Mouse (Mus musculus): ENCODE measurements around the gene Tdrd1.

Tdrd1 gene

DNA sequence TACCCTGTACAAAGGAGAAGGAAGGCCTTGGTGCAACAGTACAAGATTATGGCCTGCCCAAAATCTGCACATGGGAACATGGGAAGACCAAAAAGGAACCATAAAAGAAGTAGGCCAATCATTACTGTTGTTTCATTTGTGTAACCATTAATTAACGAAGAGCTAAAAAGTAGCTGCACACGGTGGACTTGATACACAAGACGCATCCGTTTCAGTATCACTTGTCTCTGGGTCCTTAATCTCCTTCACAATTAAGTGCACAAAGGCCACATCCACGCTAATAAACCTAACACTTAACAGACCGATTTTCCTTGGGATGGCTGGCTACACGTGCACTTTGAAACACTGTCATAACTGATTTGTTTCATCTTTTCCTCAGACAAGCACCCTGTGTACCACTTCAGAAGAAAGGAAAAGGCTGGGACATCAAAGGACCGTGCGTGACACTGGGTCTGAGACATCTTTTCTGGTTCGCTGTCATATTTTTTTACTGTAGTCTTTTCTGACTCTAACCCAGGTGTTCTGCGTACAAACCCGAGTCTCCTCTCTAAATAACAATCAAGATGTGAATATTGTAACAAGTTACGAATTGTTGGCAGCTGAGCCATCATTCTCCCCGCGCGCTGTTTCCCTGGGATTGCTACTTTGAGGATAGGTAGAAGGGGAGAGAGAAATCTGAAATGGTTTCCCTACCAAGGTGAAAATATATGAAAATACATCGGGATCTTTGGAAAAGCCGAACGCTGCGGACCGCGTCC is 4.8 kb upstream of the Tdrd1 start:
- POLR2A ChIA-PET: interaction anchor here in 3 of 4 experiments (0.6 to 2.3 kb wide), 14 partner anchors 8 to 421 kb away, joined by 3 to 5 read pairs (median 4); no protein-coding TSS in a partner anchor
- CTCF ChIA-PET: interaction anchor here in 2 of 4 experiments (0.5 to 1.0 kb wide), 2 partner anchors 11 to 203 kb away, joined by 3 to 7 read pairs; no protein-coding TSS in a partner anchor

DNA sequence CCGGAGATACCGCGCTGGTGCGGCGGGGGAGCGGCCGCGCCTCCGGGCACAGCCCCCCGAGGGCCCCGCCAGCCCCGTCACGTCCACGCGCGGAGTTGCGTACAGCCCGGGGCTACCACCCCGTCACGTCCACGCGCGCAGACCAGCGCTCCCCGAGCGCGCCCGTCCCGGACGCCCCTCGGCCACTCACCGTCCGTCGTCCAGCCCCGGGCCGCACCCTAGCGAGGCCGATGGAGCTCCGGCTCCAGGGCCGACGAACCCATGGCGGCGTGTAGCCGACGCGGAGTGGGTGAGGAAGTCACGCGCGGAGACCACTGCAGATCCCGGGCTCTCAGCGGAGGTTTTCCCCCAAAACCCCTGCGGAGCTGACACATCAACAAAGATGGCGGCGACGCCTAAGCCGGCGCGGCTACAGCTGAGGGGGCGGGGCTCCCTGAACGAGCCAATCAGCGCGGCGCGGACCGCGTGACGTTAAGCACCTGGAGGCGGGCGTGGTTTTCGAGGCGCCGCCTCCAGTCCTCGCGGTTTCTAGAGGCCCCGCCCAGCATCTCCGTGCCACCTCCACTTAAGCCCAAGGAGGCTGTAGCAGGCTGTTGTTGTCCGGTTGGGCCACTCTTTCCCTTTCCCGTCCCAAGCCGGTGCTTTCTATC is 4.1 kb upstream of the Tdrd1 start, which contains the start of gene Ccdc186:
Gene Ccdc186, minus strand, starts transcription at position 393 of the 650 bp plus-strand sequence.
- ChIA-PET POLR2A (interaction anchor here (0.6 to 2.3 kb wide), 19 partner anchors 9 to 1807 kb away, joined by 3 to 5 read pairs (median 3); no protein-coding TSS in a partner anchor), CTCF (interaction anchor here in 2 of 4 experiments (0.5 to 1.0 kb wide), 2 partner anchors 10 to 202 kb away, joined by 3 to 7 read pairs; no protein-coding TSS in a partner anchor)

DNA sequence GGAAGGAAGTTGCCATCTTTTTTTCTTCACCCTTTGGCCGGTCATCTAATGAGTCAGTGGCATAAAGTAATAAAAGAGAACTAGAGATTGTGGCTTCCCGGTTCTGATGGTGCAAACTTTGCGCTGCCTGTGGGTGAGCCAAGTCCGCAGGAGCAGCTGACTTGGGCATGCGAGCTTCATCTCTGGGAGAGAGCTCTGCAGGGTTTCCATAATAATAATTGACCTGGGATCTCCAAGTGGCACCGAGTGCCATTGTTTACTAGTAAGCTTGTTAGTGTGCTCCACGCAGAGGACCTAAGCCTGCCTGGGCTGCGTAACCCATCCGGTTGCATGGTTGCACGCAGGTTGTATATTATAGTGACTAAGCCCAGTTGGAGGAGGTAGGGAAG is 3.6 kb upstream of the Tdrd1 start:
- CTCF ChIA-PET: interaction anchor here in 1 of 4 experiments (1.0 kb wide), 1 partner anchor 10 kb away, joined by 3 read pairs; no protein-coding TSS in a partner anchor
- POLR2A ChIA-PET: interaction anchor here (0.6 to 2.3 kb wide), 19 partner anchors 9 to 1806 kb away, joined by 3 to 5 read pairs (median 3); no protein-coding TSS in a partner anchor

DNA sequence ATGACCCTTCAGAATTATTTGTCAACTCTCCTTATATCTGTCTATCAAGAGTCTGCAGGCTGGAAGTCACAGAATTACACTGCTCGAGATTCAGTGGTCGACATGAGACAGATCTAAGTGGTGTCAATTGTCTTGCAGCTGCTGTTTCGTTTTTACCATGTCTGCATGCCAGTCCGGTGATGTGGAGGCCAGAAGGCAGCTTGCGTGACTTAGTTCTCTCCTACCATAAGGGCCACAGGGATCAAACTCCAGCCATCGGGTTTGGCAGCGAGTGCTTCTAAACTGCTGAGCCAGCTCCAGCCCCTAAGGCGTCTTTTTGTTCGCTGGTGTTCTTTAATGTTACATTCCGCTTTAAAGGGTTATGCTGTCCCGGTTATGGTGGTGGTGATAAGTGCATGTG is 2.3 kb downstream of the Tdrd1 start:
- POLR2A ChIA-PET: no interaction called here
- CTCF ChIA-PET: no interaction called here

DNA sequence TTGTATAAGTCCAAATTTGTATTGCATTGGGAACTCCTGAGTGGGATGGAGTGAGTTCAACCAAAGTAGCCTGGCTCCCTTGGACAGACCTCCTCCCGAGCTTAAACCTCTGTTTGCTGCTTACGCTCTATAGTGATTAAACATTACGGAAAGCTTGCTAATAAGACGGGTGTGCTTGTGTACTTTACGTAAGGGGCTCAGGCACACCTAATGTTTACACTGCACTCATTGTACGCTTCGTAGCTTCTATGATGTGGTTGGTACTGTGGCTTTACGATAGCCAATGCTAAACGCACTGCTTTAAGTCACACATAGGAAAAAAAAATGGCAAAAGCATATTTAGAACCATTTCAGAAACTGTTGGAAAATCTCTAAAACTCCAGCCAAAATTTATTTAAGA is 3.3 kb downstream of the Tdrd1 start:
- POLR2A ChIA-PET: interaction anchor here in 1 of 4 experiments (0.6 to 1.2 kb wide), 2 partner anchors 41 to 450 kb away, joined by 3 to 4 read pairs; no protein-coding TSS in a partner anchor
- CTCF ChIA-PET: interaction anchor here in 1 of 4 experiments (0.6 kb wide), 1 partner anchor 91 kb away, joined by 4 read pairs; no protein-coding TSS in a partner anchor

DNA sequence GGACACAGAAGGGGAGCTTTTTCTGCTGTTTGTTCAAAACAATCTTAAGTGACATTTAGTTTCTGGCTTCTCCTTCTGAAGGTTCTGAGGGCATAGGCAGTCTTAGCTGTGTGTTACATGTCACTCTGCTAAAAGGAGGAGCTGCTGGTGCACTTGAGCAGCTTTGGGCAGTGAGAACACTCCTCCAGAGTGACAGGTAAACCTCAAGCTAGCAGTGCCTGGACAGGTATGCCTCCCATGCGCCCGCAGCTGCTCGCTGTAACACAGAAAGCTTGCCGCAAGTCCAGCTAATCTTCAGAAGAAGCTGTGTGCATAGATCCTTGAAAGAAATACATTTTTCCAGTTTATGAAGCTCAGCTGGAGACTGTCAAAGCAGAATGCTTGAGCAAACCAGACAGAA is 4.2 kb downstream of the Tdrd1 start:
- POLR2A ChIA-PET: interaction anchor here in 1 of 4 experiments (0.6 to 1.2 kb wide), 3 partner anchors 40 to 449 kb away, joined by 3 to 6 read pairs (median 4); no protein-coding TSS in a partner anchor
- CTCF ChIA-PET: no interaction called here

DNA sequence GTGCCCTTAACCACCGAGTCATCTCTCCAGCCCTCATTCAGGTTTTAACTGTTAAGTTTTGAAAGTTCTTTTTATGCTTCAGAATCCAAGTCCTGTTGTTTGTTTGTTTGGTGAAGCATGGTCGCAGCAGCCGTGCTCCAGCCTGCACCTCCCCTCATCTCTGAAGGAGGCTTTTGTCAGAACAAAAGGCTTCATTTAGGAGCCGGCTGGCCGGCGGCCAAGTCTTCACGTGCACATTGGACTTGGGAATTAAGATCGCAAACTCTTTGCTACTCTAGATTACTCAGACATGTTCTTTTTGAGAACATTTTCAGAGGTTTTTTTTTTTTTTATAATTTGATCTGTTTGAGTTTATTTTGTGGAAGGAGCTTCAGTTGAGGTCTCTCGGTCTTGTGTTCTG is 9.3 kb downstream of the Tdrd1 start:
- POLR2A ChIA-PET: interaction anchor here in 2 of 4 experiments (0.8 to 1.0 kb wide), 2 partner anchors 9 to 16 kb away, joined by 3 read pairs; partner anchors contain the start of gene Tdrd1 (in 1 of the 2)
- CTCF ChIA-PET: interaction anchor here in 1 of 4 experiments (0.6 kb wide), 1 partner anchor 300 kb away, joined by 8 read pairs; no protein-coding TSS in a partner anchor

DNA sequence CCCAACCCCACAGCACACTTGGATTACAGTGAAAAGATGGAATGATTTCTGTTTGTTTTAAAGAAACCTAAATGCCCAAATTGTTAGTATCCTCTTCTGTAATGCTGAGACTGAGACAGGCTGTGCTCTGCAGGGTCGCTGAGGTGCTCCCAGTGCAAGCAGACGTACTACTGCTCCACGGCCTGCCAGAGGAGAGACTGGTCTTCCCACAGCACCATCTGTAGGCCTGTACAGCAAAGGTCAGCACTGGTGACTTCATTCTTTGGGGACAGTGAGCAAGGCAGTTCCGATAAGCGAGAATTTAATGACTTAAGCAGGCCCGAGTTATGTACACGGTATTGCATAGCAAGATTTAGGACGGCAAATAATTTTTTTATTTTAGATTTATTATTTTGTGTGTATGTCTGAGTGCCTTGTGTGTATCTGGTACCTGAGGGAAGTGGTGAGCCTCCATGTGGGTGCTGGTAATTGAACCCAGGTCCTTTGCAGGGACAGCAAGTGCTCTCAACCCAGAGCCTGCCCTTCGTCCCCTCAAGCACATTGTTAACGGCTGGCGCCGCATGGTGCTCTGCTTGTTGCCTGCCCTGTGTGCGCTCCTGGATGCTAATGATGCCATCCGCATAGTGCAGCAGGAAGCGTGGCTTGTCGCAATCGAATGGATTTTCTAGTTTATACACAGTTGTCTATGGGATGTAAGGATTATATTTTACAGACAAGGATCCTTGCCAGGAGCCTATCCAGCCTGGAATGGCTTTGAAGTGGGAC is 13.1 kb downstream of the Tdrd1 start:
- ChIA-PET POLR2A (no interaction called here), CTCF (interaction anchor here in 1 of 4 experiments (0.7 kb wide), 1 partner anchor 105 kb away, joined by 3 read pairs; no protein-coding TSS in a partner anchor)

DNA sequence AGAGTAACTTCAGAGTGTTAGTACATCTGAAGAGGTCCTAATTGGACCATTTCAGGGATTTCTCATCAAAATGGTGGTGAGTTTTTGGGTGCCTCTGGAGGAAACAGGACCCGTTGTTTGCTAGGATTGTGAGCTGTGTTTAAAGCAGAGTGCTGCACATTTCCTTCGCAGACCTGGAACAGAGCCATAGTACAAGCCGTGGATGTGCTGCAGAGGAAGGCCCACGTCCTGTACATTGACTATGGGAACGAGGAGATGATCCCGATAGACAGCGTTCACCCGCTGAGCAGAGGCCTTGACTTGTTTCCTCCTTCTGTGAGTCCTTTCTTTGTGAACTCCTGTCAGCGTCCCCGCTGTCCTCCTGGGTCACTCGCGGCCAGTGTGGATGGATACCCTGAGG is 17.0 kb downstream of the Tdrd1 start:
- ChIA-PET CTCF (interaction anchor here in 1 of 4 experiments (0.6 kb wide), 1 partner anchor 1098 kb away, joined by 3 read pairs; no protein-coding TSS in a partner anchor), POLR2A (interaction anchor here in 2 of 4 experiments (0.7 to 1.6 kb wide), 2 partner anchors 20 to 21 kb away, joined by 3 to 5 read pairs; partner anchors contain the start of gene Ccdc186 (in 1 of the 2))

DNA sequence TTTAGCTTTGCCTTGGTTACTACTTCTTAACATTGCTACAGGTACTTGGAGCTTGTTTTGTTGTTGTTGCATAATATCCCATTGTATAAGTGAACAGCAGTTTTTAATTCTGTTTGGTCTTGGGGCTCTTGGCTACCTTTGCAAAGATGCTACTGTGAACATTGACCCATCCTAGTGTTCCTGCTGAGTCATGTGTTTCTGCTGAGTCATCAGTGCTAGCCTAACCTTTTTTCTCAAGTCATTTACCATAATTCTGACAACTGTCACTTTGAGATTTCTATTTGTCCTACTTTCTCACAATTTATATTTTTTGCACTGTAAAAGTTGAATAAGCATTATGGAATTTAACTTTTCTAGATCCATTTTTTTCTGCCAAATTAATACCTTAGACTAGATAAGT is 26.6 kb downstream of the Tdrd1 start:
- ChIA-PET POLR2A (no interaction called here), CTCF (interaction anchor here in 2 of 4 experiments (0.5 to 1.2 kb wide), 2 partner anchors 179 to 1522 kb away, joined by 3 read pairs; no protein-coding TSS in a partner anchor)

DNA sequence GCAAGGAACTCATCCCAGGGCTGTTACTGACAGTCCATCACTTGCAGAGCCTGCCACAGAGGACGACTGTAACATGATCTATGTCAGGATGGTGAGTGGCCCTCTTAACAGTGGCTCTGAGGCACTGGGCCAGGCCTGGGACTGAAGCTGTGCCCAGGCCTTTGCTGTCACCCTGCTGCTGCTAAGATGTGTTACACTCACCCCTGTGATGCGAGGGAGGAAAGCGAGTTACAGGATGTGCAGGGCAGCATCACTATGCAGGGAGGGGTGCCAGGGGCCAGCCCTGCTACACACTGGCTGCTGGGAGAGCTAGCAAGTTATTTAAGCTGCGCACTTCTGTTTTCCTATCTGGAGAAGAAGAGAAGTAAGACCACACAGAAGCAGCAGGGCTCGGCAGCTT is 30.4 kb downstream of the Tdrd1 start:
- CTCF ChIA-PET: no interaction called here

DNA sequence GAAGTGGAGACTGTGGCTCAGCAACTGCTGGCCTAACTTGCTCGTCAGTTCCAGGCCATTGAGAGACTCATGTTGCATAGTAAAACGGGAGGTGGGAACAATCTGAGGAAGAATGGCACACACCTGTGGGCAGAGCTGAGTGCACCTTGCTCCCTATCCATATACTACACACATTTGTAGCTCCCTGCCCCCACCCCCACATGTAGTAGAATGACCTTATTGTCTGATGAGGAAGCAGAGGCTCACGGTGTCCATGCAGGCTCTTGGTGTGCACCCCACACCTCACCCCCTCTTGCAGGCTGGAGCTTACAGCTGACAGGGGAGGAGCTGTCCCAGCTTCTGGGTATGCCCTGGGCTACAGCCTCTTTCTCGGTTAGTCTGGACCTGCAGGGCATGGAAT is 41.7 kb downstream of the Tdrd1 start:
- ChIA-PET POLR2A (interaction anchor here in 1 of 4 experiments (0.7 kb wide), 1 partner anchor 12 kb away, joined by 3 read pairs; no protein-coding TSS in a partner anchor), CTCF (no interaction called here)

More for the DNA sequence above, 30.4 kb downstream of the Tdrd1 start:
- POLR2A ChIA-PET: no interaction called here

DNA sequence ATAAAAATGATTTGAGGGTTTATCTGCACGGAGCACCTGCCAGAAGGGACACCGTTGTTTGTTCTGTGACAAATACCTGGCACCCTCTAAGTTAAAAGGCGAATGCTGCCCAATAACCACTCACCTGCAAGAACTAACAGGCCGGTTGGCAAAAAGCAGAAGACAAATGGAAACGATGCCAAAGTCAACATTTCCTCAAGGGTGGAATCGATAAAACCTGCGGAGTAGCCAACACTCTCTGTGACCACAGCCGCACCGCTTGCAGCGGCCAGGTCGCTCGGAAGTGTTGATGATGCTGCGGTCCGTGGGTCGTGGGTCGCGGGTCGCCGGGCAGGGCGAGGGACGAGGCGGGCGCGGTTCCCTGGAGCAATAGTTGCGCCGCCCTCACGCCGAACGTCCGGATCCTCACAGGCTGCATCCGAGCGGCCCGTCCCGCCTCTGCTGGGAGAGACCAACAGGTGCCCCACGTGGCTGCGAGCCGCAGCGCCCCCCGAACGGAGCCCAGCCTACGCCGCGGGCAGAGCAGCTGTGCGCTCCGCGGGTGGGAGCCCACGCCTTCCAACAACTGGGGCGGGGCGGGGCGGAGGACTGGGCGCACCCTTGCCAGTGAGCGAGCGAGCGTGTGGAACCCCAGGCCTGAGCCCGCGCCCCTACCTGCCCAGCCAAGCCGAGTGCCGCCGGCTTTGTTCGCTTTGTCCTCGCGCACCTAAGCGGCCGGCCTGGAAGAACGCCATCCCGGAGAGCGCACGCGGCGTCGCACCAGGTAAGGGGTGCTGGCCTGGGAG is 48.0 kb downstream of the Tdrd1 start, which contains the start of gene Vwa2:
Gene Vwa2, plus strand, starts transcription at position 434 of the 785 bp plus-strand sequence.
- ChIA-PET CTCF (no interaction called here), POLR2A (no interaction called here)

DNA sequence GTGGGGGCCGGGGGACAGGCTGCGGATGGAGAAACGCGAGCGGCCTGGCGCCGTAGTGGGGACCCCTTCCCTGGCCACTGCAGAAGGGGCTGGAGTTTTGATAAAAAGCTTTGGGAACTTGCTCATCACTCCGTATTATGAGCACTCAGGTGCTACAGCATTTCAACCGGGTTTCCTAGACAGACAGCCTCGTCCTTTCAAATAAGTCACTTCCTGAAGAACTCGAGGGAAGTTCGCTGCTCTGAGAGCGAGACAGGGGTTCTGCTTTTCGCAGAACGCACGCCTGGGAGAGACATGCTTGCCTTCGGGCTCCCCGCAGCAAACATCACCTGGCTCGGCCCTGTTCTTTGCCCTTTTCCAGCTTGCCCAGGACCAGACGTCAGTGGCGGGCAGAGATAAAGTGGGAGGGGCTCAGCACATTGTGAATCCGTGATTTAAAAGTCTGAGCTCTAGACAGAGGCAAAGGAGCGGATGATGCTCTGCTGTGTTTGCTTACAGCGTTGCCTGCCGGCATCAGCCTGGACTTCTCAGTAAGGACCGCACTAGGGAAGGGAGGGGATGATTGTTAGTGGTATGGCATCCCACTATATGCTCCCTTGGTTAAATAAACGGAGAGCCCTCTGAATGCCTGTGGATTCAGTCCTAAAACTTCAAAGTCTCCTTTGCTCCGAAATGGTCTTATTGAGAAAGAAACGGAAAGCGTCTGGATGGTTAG is 48.7 kb downstream of the Tdrd1 start:
- CTCF ChIA-PET: no interaction called here
- POLR2A ChIA-PET: interaction anchor here in 3 of 4 experiments (0.6 to 1.0 kb wide), 3 partner anchors 9 to 483 kb away, joined by 3 to 6 read pairs (median 4); partner anchors contain the start of gene Ccdc186 (in 1 of the 3)

DNA sequence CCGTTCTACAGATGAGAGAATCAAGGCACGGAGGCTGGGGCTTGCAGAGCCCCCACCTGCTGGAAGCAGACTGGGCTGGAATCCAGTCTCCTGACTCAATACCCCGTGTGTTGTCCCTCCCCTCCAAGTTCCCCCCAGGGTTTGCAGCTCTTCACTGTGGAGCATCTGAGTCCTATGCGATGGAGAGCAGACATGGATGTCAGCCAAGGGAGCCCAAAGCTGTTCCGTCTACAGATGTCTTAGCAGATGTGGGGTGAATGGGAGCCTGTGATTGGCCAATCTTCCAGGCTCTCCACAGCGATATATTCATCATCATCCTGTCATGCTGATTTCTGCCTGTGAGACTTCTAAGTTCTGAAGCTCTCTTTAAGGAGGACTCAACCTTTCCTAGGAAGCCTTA is 51.4 kb downstream of the Tdrd1 start:
- ChIA-PET CTCF (interaction anchor here in 1 of 4 experiments (0.5 kb wide), 1 partner anchor 316 kb away, joined by 7 read pairs; no protein-coding TSS in a partner anchor), POLR2A (interaction anchor here in 1 of 4 experiments (0.6 to 0.8 kb wide), 2 partner anchors 11 to 375 kb away, joined by 3 to 4 read pairs; no protein-coding TSS in a partner anchor)

DNA sequence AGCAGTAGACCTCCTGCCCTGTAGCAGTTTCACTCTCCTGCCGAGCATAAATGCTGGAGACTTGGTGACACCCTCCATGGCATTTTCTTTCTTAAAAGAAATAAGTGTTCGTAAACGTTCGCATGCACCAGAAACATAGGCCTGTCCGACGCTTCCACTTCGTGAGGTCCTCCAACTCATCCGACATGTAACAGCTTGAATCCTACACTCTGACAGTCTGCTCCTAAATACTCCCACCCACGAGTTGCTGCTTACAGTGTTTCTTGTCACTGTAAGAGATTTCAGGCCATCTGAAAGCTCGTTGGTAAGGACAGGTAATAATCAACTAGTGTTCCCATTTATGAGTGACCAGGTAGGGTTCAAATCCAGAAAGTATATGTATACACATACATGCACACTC is 61.9 kb downstream of the Tdrd1 start:
- CTCF ChIA-PET: no interaction called here
- POLR2A ChIA-PET: no interaction called here

DNA sequence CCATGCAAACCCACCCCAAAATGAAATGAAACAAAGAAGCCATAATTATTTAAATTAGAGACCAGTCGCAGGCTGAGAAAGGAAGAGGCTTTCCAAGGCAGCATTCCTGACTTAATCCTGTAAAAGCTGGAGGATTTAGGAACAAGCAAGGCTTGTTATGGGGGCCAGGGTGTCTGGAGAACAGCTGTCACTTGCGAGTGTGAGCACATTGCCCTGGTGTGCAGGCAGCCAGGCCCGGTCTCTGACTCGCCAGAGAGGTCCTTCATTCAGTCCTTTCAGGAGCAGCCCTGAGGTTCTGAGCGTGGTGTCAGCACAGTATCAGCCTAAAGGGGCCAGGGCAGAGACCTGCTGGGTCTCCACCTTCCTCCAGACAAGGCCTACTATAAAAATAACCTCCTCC is 62.6 kb downstream of the Tdrd1 start:
- CTCF ChIA-PET: no interaction called here
- POLR2A ChIA-PET: no interaction called here

Measured in embryonic stem cell, embryonic (primary cell).